Mouse (Mus musculus) myocyte (in vitro differentiated cells): ENCODE results near the gene Fmo6. TPM values are rescaled to one million over a fixed set of nuclear protein-coding genes. Genes with fewer than 3 reads are reported as not detected.

Experiments used
- H3K27me3 ChIP-seq: one replicate; pipeline ENCODE4 v1.6.1; 2011; ENCODE audit not compliant: control insufficient read depth, insufficient read depth, insufficient read length
- H3K36me3 ChIP-seq: one replicate; pipeline ENCODE4 v1.6.1; 2011; ENCODE audit not compliant: control insufficient read depth, insufficient read depth
- H3K4me2 ChIP-seq: one replicate; pipeline ENCODE4 v1.6.1; 2011; ENCODE audit warnings: low read depth, control low read depth
- H3K4me3 ChIP-seq: one replicate; pipeline ENCODE4 v1.5.1; 2011; ENCODE audit warnings: mild to moderate bottlenecking, control low read depth, moderate library complexity
- H3K79me2 ChIP-seq: one replicate; pipeline ENCODE4 v1.6.1; 2011; ENCODE audit not compliant: control insufficient read depth, insufficient read depth
- H3ac ChIP-seq: one replicate; pipeline ENCODE4 v1.6.1; 2011; ENCODE audit not compliant: control insufficient read depth, insufficient read length
- CEBPB ChIP-seq: IDR thresholded peaks from 2 replicates; pipeline ENCODE4 v1.6.1; 2011; ENCODE audit warnings: mild to moderate bottlenecking, moderate library complexity; ENCODE audit not compliant: poor library complexity, insufficient read depth, severe bottlenecking
- E2F4 ChIP-seq: IDR thresholded peaks from one replicate; pipeline ENCODE4 v1.6.1; 2011; ENCODE audit warnings: mild to moderate bottlenecking, control low read depth, moderate library complexity; ENCODE audit not compliant: insufficient read depth
- MAX ChIP-seq: IDR thresholded peaks from one replicate; pipeline ENCODE4 v1.6.1; 2011; ENCODE audit warnings: low read depth, mild to moderate bottlenecking, control low read depth
- MYOD1 ChIP-seq, 3 experiments: IDR thresholded peaks; one replicate each; pipeline ENCODE4 v1.6.1; 2011; ENCODE audit warnings: control low read depth in 2 of 3, low read depth in 2 of 3, mild to moderate bottlenecking in 2 of 3, moderate library complexity in 1 of 3; ENCODE audit not compliant: insufficient read length in 2 of 3, control insufficient read depth in 1 of 3
- MYOG ChIP-seq, 3 experiments: IDR thresholded peaks; one replicate each; pipeline ENCODE4 v1.6.1; 2011; ENCODE audit warnings: control low read depth in 2 of 3, low read depth in 2 of 3, mild to moderate bottlenecking in 2 of 3; ENCODE audit not compliant: insufficient read length in 2 of 3, control insufficient read depth in 1 of 3, insufficient read depth in 1 of 3
- POLR2A ChIP-seq: IDR thresholded peaks from one replicate; pipeline ENCODE4 v1.6.1; 2011; ENCODE audit warnings: low read depth, mild to moderate bottlenecking, control low read depth, moderate library complexity; ENCODE audit not compliant: insufficient read length
- POLR2AphosphoS2 ChIP-seq: IDR thresholded peaks from one replicate; pipeline ENCODE4 v1.6.1; 2011; ENCODE audit warnings: low read depth, control low read depth; ENCODE audit not compliant: insufficient read length
- REST ChIP-seq: IDR thresholded peaks from one replicate; pipeline ENCODE4 v1.6.1; 2011; ENCODE audit warnings: mild to moderate bottlenecking, control low read depth, moderate library complexity; ENCODE audit not compliant: insufficient read depth, insufficient read length
- SRF ChIP-seq: IDR thresholded peaks from one replicate; pipeline ENCODE4 v1.6.1; 2011; ENCODE audit warnings: low read depth; ENCODE audit not compliant: control insufficient read depth, insufficient read length
- TCF12 ChIP-seq: IDR thresholded peaks from one replicate; pipeline ENCODE4 v1.6.1; 2011; ENCODE audit warnings: mild to moderate bottlenecking, control low read depth; ENCODE audit not compliant: poor library complexity, insufficient read depth, severe bottlenecking
- TCF3 ChIP-seq: IDR thresholded peaks from one replicate; pipeline ENCODE4 v1.6.1; 2011; ENCODE audit warnings: low read depth, control low read depth; ENCODE audit not compliant: insufficient read length
- USF1 ChIP-seq: IDR thresholded peaks from one replicate; pipeline ENCODE4 v1.6.1; 2011; ENCODE audit warnings: low read depth, mild to moderate bottlenecking, control low read depth, moderate library complexity
- polyA plus RNA-seq: library from polyadenylated mRNA; unstranded; fragments of >200 nt; fragmentation: generic; extraction: Trizol; gene quantifications from one replicate; pipeline ENCODE4 v1.2.1, GENCODE M21; 2012; ENCODE audit warnings: missing spikeins

The Fmo6 gene
- polyA plus RNA-seq, 1 experiment: not detected

DNA sequence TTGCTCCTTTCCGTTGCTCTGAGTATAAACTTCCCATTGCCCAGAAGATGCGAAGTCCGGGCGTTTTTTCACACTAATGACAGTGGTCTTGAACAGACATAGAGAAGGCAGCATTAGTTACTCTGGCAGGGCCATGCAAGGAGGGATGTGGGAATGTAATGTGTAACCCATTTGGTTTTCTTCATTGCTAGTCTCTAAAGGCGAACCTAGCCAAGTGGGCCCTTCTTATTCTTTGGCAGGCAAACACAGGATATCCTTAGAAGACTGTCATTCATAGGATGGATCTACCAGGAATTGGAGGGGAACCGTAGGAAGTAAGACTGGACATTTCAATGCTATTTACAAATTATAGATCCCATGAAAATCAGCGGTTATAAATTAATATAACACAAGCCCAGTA lies 49.7 kb downstream of the Fmo6 start:
- H3K27me3 ChIP-seq: no peaks in the 10 kb centered on the region
- H3ac ChIP-seq: no peak overlapping the region
- no peaks in the 10 kb centered on the region for H3K79me2 ChIP-seq
- no peak overlapping the region for H3K4me3 ChIP-seq
- H3K4me2 ChIP-seq: no peak overlapping the region
- TF ChIP-seq MYOG (IDR thresholded peaks at IDR 0.05; ENCODE audit: control insufficient read depth in 1 of 3, insufficient read depth in 1 of 3, insufficient read length in 2 of 3, low read depth in 2 of 3): no peak
- no peak for TF ChIP-seq CEBPB
- no peak for TF ChIP-seq E2F4
- TF ChIP-seq MAX: no peak
- no peak for TF ChIP-seq POLR2AphosphoS2
- no peak for TF ChIP-seq POLR2A
- TF ChIP-seq TCF12: no peak
- no peaks in the 10 kb centered on the region for H3K36me3 ChIP-seq

DNA sequence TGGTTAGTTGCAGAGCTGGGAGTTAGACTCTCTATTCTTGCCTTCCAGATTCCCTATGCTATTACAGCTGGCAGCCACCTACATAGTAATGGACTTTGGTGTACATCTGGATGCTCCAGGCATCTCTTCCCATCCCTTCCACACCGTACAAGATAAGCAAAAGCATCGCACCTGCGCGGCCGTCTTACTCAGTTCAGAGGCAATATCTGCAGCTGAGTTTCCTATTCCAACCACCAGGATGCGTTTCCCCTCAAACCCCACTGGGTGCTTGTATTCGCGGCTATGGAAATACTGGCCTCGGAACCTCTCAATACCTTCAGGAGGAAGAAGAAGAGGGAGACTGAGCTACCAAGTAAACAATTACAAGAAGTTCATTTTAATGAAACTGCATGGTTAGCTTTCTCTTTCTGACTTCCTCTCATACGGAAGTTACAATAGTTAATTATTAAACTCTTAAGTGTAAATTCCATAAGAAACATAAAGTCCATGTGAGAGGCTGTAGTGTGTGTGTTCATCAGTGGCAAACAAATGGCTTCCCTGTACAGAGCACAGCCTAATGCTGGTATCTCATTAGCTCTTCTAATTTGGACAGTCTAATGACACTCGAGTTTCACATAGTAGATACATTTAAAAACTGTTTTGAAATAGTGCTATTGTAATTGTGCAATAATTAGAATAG lies 51.0 kb downstream of the Fmo6 start:
- Histone ChIP-seq H3K79me2 (no peaks in the 10 kb centered on the region), H3ac (no peak overlapping the region), H3K4me2 (no peak overlapping the region), H3K4me3 (no peak overlapping the region), H3K36me3 (no peaks in the 10 kb centered on the region), H3K27me3 (no peaks in the 10 kb centered on the region)
- TF ChIP-seq E2F4: no peak
- no peak for TF ChIP-seq POLR2A
- TF ChIP-seq REST: no peak
- TF ChIP-seq CEBPB: no peak
- TF ChIP-seq TCF12: no peak
- no peak for TF ChIP-seq SRF

DNA sequence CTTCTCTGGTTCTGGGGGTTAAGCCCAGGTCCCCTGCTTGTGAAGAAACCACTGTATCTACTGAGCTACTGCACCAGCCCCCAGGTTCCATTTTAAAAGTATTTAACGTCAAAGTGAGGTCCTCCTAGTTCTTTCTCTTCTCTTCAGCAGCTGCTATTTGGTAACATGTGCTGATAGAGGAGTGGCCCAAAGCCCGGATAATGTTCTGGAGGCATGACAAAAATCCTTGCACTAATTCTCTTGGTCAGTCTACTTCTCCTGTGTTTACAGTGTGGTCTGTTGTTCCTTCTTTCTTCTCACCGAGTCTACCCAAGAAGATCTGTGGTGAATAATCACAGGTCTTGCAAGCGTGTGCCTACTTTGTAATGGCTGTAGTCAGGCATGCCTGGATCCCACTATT lies 54.6 kb downstream of the Fmo6 start:
- no peak overlapping the region for H3K4me2 ChIP-seq
- no peak overlapping the region for H3ac ChIP-seq
- no peaks in the 10 kb centered on the region for H3K79me2 ChIP-seq
- H3K36me3 ChIP-seq: no peaks in the 10 kb centered on the region
- H3K4me3 ChIP-seq: no peak overlapping the region
- TF ChIP-seq TCF12 (no peak), E2F4 (no peak), MYOG (IDR thresholded peaks at IDR 0.05; ENCODE audit: control insufficient read depth in 1 of 3, insufficient read depth in 1 of 3, insufficient read length in 2 of 3, low read depth in 2 of 3) (peak in 1 of 3 experiments; percentile 19), POLR2AphosphoS2 (no peak), POLR2A (no peak)
- peaks cover 1% of the 10 kb centered on the region for H3K27me3 ChIP-seq

DNA sequence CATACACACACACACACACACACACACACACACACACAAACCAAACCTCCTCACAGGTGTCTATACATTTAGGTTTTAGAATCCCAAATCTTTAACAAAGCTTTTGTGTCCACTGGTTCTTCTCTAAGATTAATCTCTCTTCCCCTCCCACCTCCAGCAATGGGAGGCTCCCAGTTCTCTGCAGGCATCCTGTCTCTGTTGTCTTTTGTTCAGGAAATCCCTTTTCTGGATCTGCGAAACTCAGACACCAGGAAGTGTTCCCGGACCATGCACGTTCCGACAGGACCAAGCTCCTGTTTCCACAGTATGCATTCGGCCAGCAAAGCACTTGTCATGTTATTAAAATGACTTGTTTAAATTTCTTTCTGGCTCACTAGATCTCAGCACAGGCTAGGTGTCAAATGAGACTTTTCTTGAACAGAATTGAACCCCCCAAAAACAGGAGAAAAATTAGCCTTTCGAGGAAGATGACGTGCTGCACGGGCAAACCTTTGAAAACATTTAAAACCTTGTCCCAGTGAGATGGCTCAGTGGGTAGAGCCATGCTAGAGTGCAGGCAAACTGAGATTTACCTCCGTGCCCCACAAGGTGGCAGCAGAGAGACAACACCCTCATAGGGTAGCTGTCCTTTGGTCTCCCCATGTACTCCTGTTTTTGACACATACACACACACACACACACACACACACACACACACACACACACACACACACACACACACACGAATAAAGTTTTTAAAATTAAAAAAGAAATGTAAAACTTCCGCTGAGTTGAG lies 57.5 kb downstream of the Fmo6 start:
- H3K36me3 ChIP-seq: no peaks in the 10 kb centered on the region
- no peaks in the 10 kb centered on the region for H3K79me2 ChIP-seq
- no peak overlapping the region for H3K4me2 ChIP-seq
- H3ac ChIP-seq: no peak overlapping the region
- no peak for TF ChIP-seq MYOG (IDR thresholded peaks at IDR 0.05; ENCODE audit: control insufficient read depth in 1 of 3, insufficient read depth in 1 of 3, insufficient read length in 2 of 3, low read depth in 2 of 3)
- no peak for TF ChIP-seq USF1
- TF ChIP-seq REST: no peak
- no peak for TF ChIP-seq MYOD1 (IDR thresholded peaks at IDR 0.05; ENCODE audit: control insufficient read depth in 1 of 3, insufficient read length in 2 of 3, low read depth in 2 of 3)
- no peak for TF ChIP-seq TCF12
- no peak for TF ChIP-seq TCF3
- H3K27me3 ChIP-seq: peaks cover 4% of the 10 kb centered on the region
- no peak overlapping the region for H3K4me3 ChIP-seq

DNA sequence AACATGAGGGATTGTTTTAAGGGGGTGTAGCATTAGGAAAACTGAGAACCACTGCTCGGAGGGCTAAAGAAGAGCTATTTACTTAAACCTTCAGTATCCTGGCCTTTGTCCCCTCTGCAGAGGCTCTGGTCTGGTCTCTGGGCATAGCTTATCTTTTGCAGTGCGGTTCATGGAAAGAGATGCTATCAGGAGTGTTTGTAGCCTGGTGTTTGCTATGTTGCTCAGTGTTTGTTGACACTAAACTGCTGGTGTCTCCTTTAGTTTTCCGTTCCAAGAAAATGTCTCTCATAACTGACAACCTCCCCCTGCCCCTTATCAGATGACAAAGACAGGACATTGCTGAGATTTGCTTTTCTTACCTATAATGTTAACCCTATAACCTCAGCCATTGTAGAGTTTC lies 62.2 kb downstream of the Fmo6 start:
- H3K4me2 ChIP-seq: no peak overlapping the region
- no peaks in the 10 kb centered on the region for H3K36me3 ChIP-seq
- peaks cover 14% of the 10 kb centered on the region for H3K27me3 ChIP-seq
- H3ac ChIP-seq: no peak overlapping the region
- H3K4me3 ChIP-seq: no peak overlapping the region
- no peaks in the 10 kb centered on the region for H3K79me2 ChIP-seq
- no peak for TF ChIP-seq REST
- no peak for TF ChIP-seq MAX
- no peak for TF ChIP-seq USF1
- TF ChIP-seq CEBPB: no peak
